Mouse (Mus musculus): ENCODE results near the gene Nmral1.

Nmral1 gene

GRCm38 (mm10) chr16:4665726-4666125 lies 53.4 kb downstream of the Nmral1 start:
- in situ Hi-C loops (cut with MboI; ENCODE audit: low sequenced_read_pairs): no loop called here

- in situ Hi-C loops (cut with MboI; ENCODE audit: low sequenced_read_pairs): no loop called here
These were observed 55.4 kb downstream of the Nmral1 start for GRCm38 (mm10) chr16:4663806-4664205.

GRCm38 (mm10) chr16:4661605-4662004 lies 57.6 kb downstream of the Nmral1 start:
- in situ Hi-C loops (cut with MboI; ENCODE audit: low sequenced_read_pairs): no loop called here

All from CH12F3 (cell line).